Mouse (Mus musculus): ENCODE data around the gene Myo1d. TPM values are rescaled to one million over a fixed set of nuclear protein-coding genes. Genes with fewer than 3 reads are reported as not detected.

Myo1d gene
- polyA plus RNA-seq, 1 experiment = 80.4 TPM

GRCm38 (mm10) chr11:80785672-80786071 is 5.8 kb upstream of the Myo1d start:
- no peak overlapping the region for H3K4me3 ChIP-seq (replicated peaks; ENCODE audit: extremely low read depth, low read depth, low read length)
- no peak for DNase-seq
- WGBS = 67% methylated on average over 5 of the region's 5 CpGs
- TF ChIP-seq CTCF (IDR thresholded peaks at IDR 0.05; ENCODE audit: insufficient read depth, low read length) = no peak
- no peak for TF ChIP-seq POLR2A (IDR thresholded peaks at IDR 0.05; ENCODE audit: borderline replicate concordance, extremely low read depth, low read depth, low read length)
- H3K4me1 ChIP-seq (ENCODE audit: control insufficient read depth, insufficient read depth, low read length) = no peaks in the 10 kb centered on the region; the same call in 1 of the 2 replicates

- H3K4me3 ChIP-seq (replicated peaks; ENCODE audit: extremely low read depth, low read depth, low read length) = no peak overlapping the region
- TF ChIP-seq CTCF (IDR thresholded peaks at IDR 0.05; ENCODE audit: insufficient read depth, low read length) (no peak), POLR2A (IDR thresholded peaks at IDR 0.05; ENCODE audit: borderline replicate concordance, extremely low read depth, low read depth, low read length) (peak; percentile 26; the same call in 1 of the 2 replicates)
- WGBS = 33% methylated on average over 3 of the region's 3 CpGs
- H3K4me1 ChIP-seq (ENCODE audit: control insufficient read depth, insufficient read depth, low read length) = no peaks in the 10 kb centered on the region; the same call in 1 of the 2 replicates
- peak; percentile 49 for DNase-seq
Observed at GRCm38 (mm10) chr11:80784294-80784743, 4.5 kb upstream of the Myo1d start.

- Histone ChIP-seq H3K4me3 (replicated peaks; ENCODE audit: extremely low read depth, low read depth, low read length) (no peak overlapping the region), H3K4me1 (ENCODE audit: control insufficient read depth, insufficient read depth, low read length) (no peaks in the 10 kb centered on the region; the same call in 1 of the 2 replicates)
- TF ChIP-seq POLR2A (IDR thresholded peaks at IDR 0.05; ENCODE audit: borderline replicate concordance, extremely low read depth, low read depth, low read length) (no peak), CTCF (IDR thresholded peaks at IDR 0.05; ENCODE audit: insufficient read depth, low read length) (no peak)
- 59% methylated on average over 7 of the region's 7 CpGs for WGBS
- DNase-seq = no peak
Observed at GRCm38 (mm10) chr11:80783460-80783859, 3.6 kb upstream of the Myo1d start.

GRCm38 (mm10) chr11:80781535-80781934 is 1.7 kb upstream of the Myo1d start:
- WGBS = 70% methylated on average over 2 of the region's 2 CpGs
- DNase-seq = no peak
- H3K4me1 ChIP-seq (ENCODE audit: control insufficient read depth, insufficient read depth, low read length) = no peaks in the 10 kb centered on the region; the same call in 1 of the 2 replicates
- no peak overlapping the region for H3K4me3 ChIP-seq (replicated peaks; ENCODE audit: extremely low read depth, low read depth, low read length)
- no peak for TF ChIP-seq POLR2A (IDR thresholded peaks at IDR 0.05; ENCODE audit: borderline replicate concordance, extremely low read depth, low read depth, low read length)
- TF ChIP-seq CTCF (IDR thresholded peaks at IDR 0.05; ENCODE audit: insufficient read depth, low read length) = no peak

- no peak for DNase-seq
- TF ChIP-seq CTCF (IDR thresholded peaks at IDR 0.05; ENCODE audit: insufficient read depth, low read length) = no peak
- no peak for TF ChIP-seq POLR2A (IDR thresholded peaks at IDR 0.05; ENCODE audit: borderline replicate concordance, extremely low read depth, low read depth, low read length)
- 2% methylated on average over 18 of the region's 18 CpGs for WGBS
- peaks cover 3% of the 10 kb centered on the region; the same call in 1 of the 2 replicates for H3K4me1 ChIP-seq (ENCODE audit: control insufficient read depth, insufficient read depth, low read length)
- peak overlapping the region; percentile 92 for H3K4me3 ChIP-seq (replicated peaks; ENCODE audit: extremely low read depth, low read depth, low read length)
Observed at GRCm38 (mm10) chr11:80778916-80779526, 804 bp downstream of the Myo1d start.

- WGBS = 45% methylated on average over 6 of the region's 6 CpGs
- H3K4me3 ChIP-seq (replicated peaks; ENCODE audit: extremely low read depth, low read depth, low read length) = peak overlapping the region; percentile 39
- DNase-seq = no peak
Observed at GRCm38 (mm10) chr11:80778157-80778556, 1.7 kb downstream of the Myo1d start.

GRCm38 (mm10) chr11:80777708-80778107 is 2.1 kb downstream of the Myo1d start:
- no peak for DNase-seq
- TF ChIP-seq POLR2A (IDR thresholded peaks at IDR 0.05; ENCODE audit: borderline replicate concordance, extremely low read depth, low read depth, low read length) (no peak), CTCF (IDR thresholded peaks at IDR 0.05; ENCODE audit: insufficient read depth, low read length) (no peak)
- no peak overlapping the region for H3K4me3 ChIP-seq (replicated peaks; ENCODE audit: extremely low read depth, low read depth, low read length)
- 72% methylated on average over 2 of the region's 2 CpGs for WGBS
- peaks cover 8% of the 10 kb centered on the region; the same call in 1 of the 2 replicates for H3K4me1 ChIP-seq (ENCODE audit: control insufficient read depth, insufficient read depth, low read length)

More at GRCm38 (mm10) chr11:80778157-80778556, 1.7 kb downstream of the Myo1d start:
- H3K4me1 ChIP-seq (ENCODE audit: control insufficient read depth, insufficient read depth, low read length) = peaks cover 6% of the 10 kb centered on the region; the same call in 1 of the 2 replicates
- TF ChIP-seq POLR2A (IDR thresholded peaks at IDR 0.05; ENCODE audit: borderline replicate concordance, extremely low read depth, low read depth, low read length) = no peak
- no peak for TF ChIP-seq CTCF (IDR thresholded peaks at IDR 0.05; ENCODE audit: insufficient read depth, low read length)

GRCm38 (mm10) chr11:80775535-80775934 is 4.3 kb downstream of the Myo1d start:
- DNase-seq = no peak
- TF ChIP-seq CTCF (IDR thresholded peaks at IDR 0.05; ENCODE audit: insufficient read depth, low read length) (no peak), POLR2A (IDR thresholded peaks at IDR 0.05; ENCODE audit: borderline replicate concordance, extremely low read depth, low read depth, low read length) (no peak)
- no peak overlapping the region for H3K4me3 ChIP-seq (replicated peaks; ENCODE audit: extremely low read depth, low read depth, low read length)
- 58% methylated on average over 3 of the region's 3 CpGs for WGBS
- peaks cover 20% of the 10 kb centered on the region for H3K4me1 ChIP-seq (ENCODE audit: control insufficient read depth, insufficient read depth, low read length)

- H3K4me1 ChIP-seq (ENCODE audit: control insufficient read depth, insufficient read depth, low read length) = peaks cover 36% of the 10 kb centered on the region
- WGBS = 75% methylated on average over 6 of the region's 6 CpGs
- DNase-seq = no peak
- H3K4me3 ChIP-seq (replicated peaks; ENCODE audit: extremely low read depth, low read depth, low read length) = no peak overlapping the region
- no peak for TF ChIP-seq POLR2A (IDR thresholded peaks at IDR 0.05; ENCODE audit: borderline replicate concordance, extremely low read depth, low read depth, low read length)
- no peak for TF ChIP-seq CTCF (IDR thresholded peaks at IDR 0.05; ENCODE audit: insufficient read depth, low read length)
Observed at GRCm38 (mm10) chr11:80772595-80773210, 7.1 kb downstream of the Myo1d start.
